Mouse (Mus musculus) heart, embryonic 13.5 days (tissue): ENCODE results near the gene Izumo3. TPM values are rescaled to one million over a fixed set of nuclear protein-coding genes. Genes with fewer than 3 reads are reported as not detected.
"Not testable (repeated sequence)": the region's sequence is repeated elsewhere in the genome, so short reads cannot be mapped to it uniquely, and the experiment has no call there.

Experiments
- ATAC-seq: fragments of 200-750 bp; cut with Nextera tagmentation; 2 replicates; pipeline ENCODE4 v1.8.0; 2017; ENCODE audit warnings: moderate TSS enrichment; ENCODE audit not compliant: insufficient number of reproducible peaks, low FRiP score, low TSS enrichment; ENCODE audit errors: extremely low read depth
- H3K27ac ChIP-seq: fragments of 300-500 bp; sonication (generic); replicated peaks from 2 replicates; pipeline ENCODE4 v1.5.1; 2015; ENCODE audit warnings: moderate library complexity, mild to moderate bottlenecking, inconsistent platforms
- H3K27me3 ChIP-seq: fragments of 300-500 bp; sonication (generic); replicated peaks from 2 replicates; pipeline ENCODE4 v1.6.1; 2015; ENCODE audit warnings: mild to moderate bottlenecking, inconsistent platforms
- H3K36me3 ChIP-seq: fragments of 300-500 bp; sonication (generic); 2 replicates; pipeline ENCODE4 v1.6.1; 2015; ENCODE audit warnings: mild to moderate bottlenecking, inconsistent platforms
- H3K4me1 ChIP-seq: fragments of 300-500 bp; sonication (generic); 2 replicates; pipeline ENCODE4 v1.6.1; 2015; ENCODE audit warnings: inconsistent platforms
- H3K4me2 ChIP-seq: fragments of 300-500 bp; sonication (generic); 2 replicates; pipeline ENCODE4 v1.6.1; 2015; ENCODE audit warnings: inconsistent platforms, mild to moderate bottlenecking, moderate library complexity
- H3K4me3 ChIP-seq: fragments of 300-500 bp; sonication (generic); 2 replicates; pipeline ENCODE4 v1.5.1; 2015; ENCODE audit warnings: moderate library complexity, mild to moderate bottlenecking, inconsistent platforms
- H3K9ac ChIP-seq: fragments of 300-500 bp; sonication (generic); 2 replicates; pipeline ENCODE4 v1.6.1; 2015; ENCODE audit warnings: inconsistent platforms, mild to moderate bottlenecking, moderate library complexity
- H3K9me3 ChIP-seq: fragments of 300-500 bp; sonication (generic); 2 replicates; pipeline ENCODE4 v1.6.1; 2016; ENCODE audit warnings: inconsistent platforms
- WGBS: fragments of 180-500 bp; shearing (Covaris S2); methylation state at CpG from one replicate; pipeline ENCODE4 v1.1.7; 2015; ENCODE audit warnings: mixed read lengths; 5-methylcytosine and 5-hydroxymethylcytosine counted together
- polyA plus RNA-seq: library from polyadenylated mRNA; unstranded; fragments of >200 nt; fragmentation: Nextera tagmentation; extraction: Ambion mirVana; gene quantifications from 2 replicates; pipeline ENCODE4 v1.2.1, GENCODE M21; 2015

Izumo3 gene
- not detected in 2 replicates for polyA plus RNA-seq

GRCm38 (mm10) chr4:92147134-92147533 lies at the start of gene Izumo3:
TSS of gene Izumo3 (minus strand) at chr4:92147234.
- no peaks in the 10 kb centered on the region for H3K36me3 ChIP-seq
- H3K4me2 ChIP-seq = no peak within 1 kb of the TSS
- H3K4me1 ChIP-seq = no peaks in the 10 kb centered on the region
- peaks cover 4% of the 10 kb centered on the region; the same call in 1 of the 2 replicates for H3K9me3 ChIP-seq
- no peak within 1 kb of the TSS for H3K27ac ChIP-seq
- ATAC-seq = no peak
- no peak within 1 kb of the TSS for H3K9ac ChIP-seq
- H3K27me3 ChIP-seq = no peaks in the 10 kb centered on the region
- H3K4me3 ChIP-seq = no peak within 1 kb of the TSS

- not testable (repeated sequence) for H3K4me1 ChIP-seq, ATAC-seq, H3K4me2 ChIP-seq, H3K27me3 ChIP-seq, H3K9ac ChIP-seq, H3K4me3 ChIP-seq, H3K27ac ChIP-seq, H3K36me3 ChIP-seq, H3K9me3 ChIP-seq
- 60% methylated on average over 1 of the region's 1 CpGs for WGBS
Observed at GRCm38 (mm10) chr4:92191649-92192048, 44.6 kb upstream of the Izumo3 start, which contains the start of gene Gm12666. TSS of gene Gm12666 (minus strand) at chr4:92191749.

GRCm38 (mm10) chr4:92152646-92153045 lies 5.6 kb upstream of the Izumo3 start:
- Histone ChIP-seq H3K27me3 (no peaks in the 10 kb centered on the region), H3K9ac (no peak overlapping the region), H3K9me3 (no peaks in the 10 kb centered on the region; the same call in 1 of the 2 replicates), H3K4me3 (no peak overlapping the region), H3K4me1 (no peaks in the 10 kb centered on the region), H3K4me2 (no peak overlapping the region), H3K36me3 (no peaks in the 10 kb centered on the region), H3K27ac (no peak overlapping the region)
- 80% methylated on average over 1 of the region's 1 CpGs for WGBS
- no peak for ATAC-seq

- H3K4me1 ChIP-seq = no peaks in the 10 kb centered on the region
- H3K27ac ChIP-seq = no peak overlapping the region
- H3K4me2 ChIP-seq = no peak overlapping the region
- H3K9ac ChIP-seq = no peak overlapping the region
- ATAC-seq = no peak
- no peaks in the 10 kb centered on the region for H3K27me3 ChIP-seq
- H3K9me3 ChIP-seq = no peaks in the 10 kb centered on the region
- 44% methylated on average over 8 of the region's 8 CpGs for WGBS
- H3K4me3 ChIP-seq = no peak overlapping the region
- H3K36me3 ChIP-seq = no peaks in the 10 kb centered on the region
Observed at GRCm38 (mm10) chr4:92111390-92111988, 35.5 kb downstream of the Izumo3 start.

- Histone ChIP-seq H3K4me1 (no peaks in the 10 kb centered on the region), H3K4me2 (no peak overlapping the region), H3K27ac (no peak overlapping the region), H3K9ac (no peak overlapping the region), H3K9me3 (no peaks in the 10 kb centered on the region), H3K4me3 (no peak overlapping the region), H3K36me3 (no peaks in the 10 kb centered on the region), H3K27me3 (no peaks in the 10 kb centered on the region)
- WGBS = 82% methylated on average over 4 of the region's 4 CpGs
- no peak for ATAC-seq
Observed at GRCm38 (mm10) chr4:92097386-92097785, 49.6 kb downstream of the Izumo3 start.

- no peak overlapping the region for H3K4me3 ChIP-seq
- ATAC-seq = no peak
- H3K4me2 ChIP-seq = no peak overlapping the region
- H3K27me3 ChIP-seq = no peaks in the 10 kb centered on the region
- H3K27ac ChIP-seq = no peak overlapping the region
- H3K9ac ChIP-seq = no peak overlapping the region
- no peaks in the 10 kb centered on the region for H3K36me3 ChIP-seq
- H3K9me3 ChIP-seq = no peaks in the 10 kb centered on the region
- 51% methylated on average over 1 of the region's 1 CpGs for WGBS
- no peaks in the 10 kb centered on the region for H3K4me1 ChIP-seq
Observed at GRCm38 (mm10) chr4:92095951-92096350, 51.1 kb downstream of the Izumo3 start.

Other genes with a start within 250 kb of the Izumo3 start
- gene Gm12666, start 44.5 kb upstream of the Izumo3 start, polyA plus RNA-seq = not detected in 2 replicates